Mouse (Mus musculus) kidney, postnatal 36 days (tissue): ENCODE results near the gene Fam227b.

Source experiments
- DNase-seq, 2 experiments: peaks; one replicate each; pipeline ENCODE4 v3.0.0; 2021 to 2022; ENCODE audit warnings: mixed read lengths in 2 of 2

The Fam227b gene

GRCm38 (mm10) chr2:126060595-126060994 lies 91.2 kb downstream of the Fam227b start:
- DNase-seq: peak; percentile 4 to 12

DNA sequence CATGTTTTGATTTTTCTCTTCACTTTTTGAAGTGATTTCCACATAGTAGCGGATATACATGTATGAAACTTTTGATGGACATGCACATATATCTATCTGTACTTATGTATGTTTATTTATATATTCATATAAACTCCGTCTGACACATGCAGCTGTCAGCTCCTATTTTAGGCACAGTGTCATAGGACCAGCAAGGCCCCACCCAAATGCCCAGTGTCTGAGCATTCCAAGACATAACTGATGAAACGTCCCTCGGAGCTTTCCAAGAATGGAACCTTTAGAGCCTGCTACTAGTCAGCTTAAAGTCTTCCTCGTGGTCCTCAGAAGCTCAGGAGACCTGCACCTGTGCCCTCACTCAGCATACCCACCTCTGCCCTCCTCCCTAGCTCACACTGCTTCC lies 98.1 kb downstream of the Fam227b start:
- DNase-seq: no peak

- no peak for DNase-seq
Measured at GRCm38 (mm10) chr2:126052749-126053557, 98.9 kb downstream of the Fam227b start.

GRCm38 (mm10) chr2:126045621-126046020 lies 106.2 kb downstream of the Fam227b start:
- peak; percentile 56 to 65 for DNase-seq

DNA sequence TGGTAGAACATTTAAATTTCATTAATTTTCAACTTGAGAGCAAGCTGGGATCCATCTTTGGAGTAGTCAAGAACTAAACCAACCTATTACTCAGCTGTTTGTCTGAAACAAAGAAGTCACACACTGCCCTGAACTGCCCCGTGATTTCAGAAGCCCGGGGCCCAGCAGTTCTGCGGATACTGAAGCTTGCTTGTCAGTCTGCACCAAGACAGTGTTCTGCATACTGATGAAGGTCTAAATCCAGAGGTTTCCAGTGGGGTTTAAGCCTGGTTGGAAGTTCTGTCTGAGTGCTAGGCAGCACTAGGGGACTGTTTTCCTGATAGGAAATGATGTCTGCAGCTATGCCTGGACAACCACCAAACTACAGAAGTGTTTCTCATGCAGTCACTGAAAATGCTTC lies 109.1 kb downstream of the Fam227b start:
- DNase-seq: no peak

GRCm38 (mm10) chr2:126041237-126041636 lies 110.6 kb downstream of the Fam227b start:
- no peak for DNase-seq

GRCm38 (mm10) chr2:126040651-126041050 lies 111.2 kb downstream of the Fam227b start:
- no peak for DNase-seq

DNA sequence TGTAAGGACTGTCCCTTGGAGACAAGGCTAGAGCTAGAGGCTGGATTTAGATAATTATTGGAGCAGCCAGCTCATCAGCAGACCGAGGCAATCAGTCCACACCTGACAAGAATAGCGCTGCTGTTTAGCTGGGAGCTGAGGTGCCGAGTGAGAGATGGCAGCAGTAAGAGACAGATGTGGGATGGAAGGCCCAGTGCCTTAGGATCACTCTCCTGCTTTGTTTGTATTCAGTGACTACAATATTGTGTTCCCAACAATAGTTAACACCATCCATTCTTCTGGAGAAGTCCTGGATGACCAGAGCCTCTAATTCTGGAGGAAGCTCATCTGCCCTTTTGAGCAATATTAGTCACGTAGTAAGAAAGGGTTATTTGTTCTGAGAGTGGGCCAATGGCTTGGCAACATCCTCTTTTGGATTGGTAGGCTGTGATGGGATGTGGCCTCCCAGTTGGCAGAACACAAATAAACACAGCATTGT lies 112.4 kb downstream of the Fam227b start:
- DNase-seq: no peak

- no peak for DNase-seq
Measured at GRCm38 (mm10) chr2:126038221-126039000, 113.4 kb downstream of the Fam227b start.

DNA sequence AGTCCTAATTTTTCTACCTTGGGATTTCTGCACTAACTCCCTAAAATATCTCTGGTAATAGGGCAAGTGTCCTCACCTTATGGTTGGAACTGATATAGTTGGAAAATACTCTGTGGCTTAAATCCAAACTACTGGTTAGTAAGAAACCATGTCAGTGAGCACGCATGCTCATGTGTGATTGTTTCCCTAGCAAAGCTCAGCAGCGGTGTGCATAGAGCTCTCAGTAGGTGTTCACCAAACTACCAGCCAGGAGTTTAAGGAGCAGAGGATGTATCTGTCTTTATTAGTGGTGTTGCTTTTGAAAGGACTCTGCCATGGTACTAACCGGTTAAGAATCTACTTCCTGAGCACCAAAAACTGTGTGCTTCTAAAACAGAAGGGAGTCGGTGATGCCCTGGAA lies 115.7 kb downstream of the Fam227b start:
- no peak for DNase-seq

- no peak for DNase-seq
Measured at GRCm38 (mm10) chr2:126035013-126035770, 116.6 kb downstream of the Fam227b start.

GRCm38 (mm10) chr2:126034379-126035005 lies 117.3 kb downstream of the Fam227b start, which contains the start of gene Fgf7:
TSS of gene Fgf7 (plus strand) at chr2:126034658.
- peak; percentile 7 to 29 for DNase-seq

- DNase-seq: peak in 1 of 2 experiments; percentile 48
Measured at GRCm38 (mm10) chr2:126033114-126033972, 118.5 kb downstream of the Fam227b start.

GRCm38 (mm10) chr2:126031186-126031900 lies 120.5 kb downstream of the Fam227b start:
- DNase-seq: no peak

- no peak for DNase-seq
Measured at GRCm38 (mm10) chr2:126015763-126016473, 135.9 kb downstream of the Fam227b start.

DNA sequence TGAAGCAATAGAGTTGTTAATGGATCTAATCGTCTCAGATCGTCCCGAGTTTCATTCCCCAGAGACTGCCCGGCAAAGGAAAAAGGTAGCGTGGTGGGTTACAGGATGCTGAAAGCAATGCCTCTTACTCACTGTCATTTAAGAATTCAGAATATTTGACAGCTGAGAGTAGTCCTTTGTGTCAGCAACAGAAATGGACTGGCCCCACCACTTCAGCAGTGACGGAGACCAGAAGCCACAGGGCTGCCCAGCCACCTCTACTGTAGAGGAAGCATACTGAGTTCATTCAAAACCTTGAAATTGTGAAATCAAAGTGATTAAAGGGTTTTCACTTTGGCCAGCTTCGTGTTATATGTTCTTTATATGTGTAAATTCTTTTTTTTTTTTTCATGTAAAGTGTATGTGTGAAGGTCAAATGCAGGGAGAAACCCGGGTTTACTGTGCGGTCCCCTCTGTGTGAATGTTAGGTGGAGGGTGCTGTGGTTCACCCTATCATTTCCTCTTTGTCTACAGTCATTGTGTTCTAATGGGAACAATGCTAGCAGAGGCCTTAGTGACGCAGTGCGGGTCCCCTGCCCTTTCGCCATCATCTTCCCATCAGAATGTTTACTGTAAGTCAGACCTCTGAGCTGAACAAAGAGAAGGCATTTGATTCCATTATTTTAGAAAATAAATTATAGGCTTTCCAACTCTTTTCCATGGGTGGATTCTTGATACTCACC lies 136.7 kb downstream of the Fam227b start:
- DNase-seq: no peak

- DNase-seq: no peak
Measured at GRCm38 (mm10) chr2:126006742-126007141, 145.1 kb downstream of the Fam227b start.

GRCm38 (mm10) chr2:126006088-126006487 lies 145.7 kb downstream of the Fam227b start:
- DNase-seq: peak; percentile 45 to 81

DNA sequence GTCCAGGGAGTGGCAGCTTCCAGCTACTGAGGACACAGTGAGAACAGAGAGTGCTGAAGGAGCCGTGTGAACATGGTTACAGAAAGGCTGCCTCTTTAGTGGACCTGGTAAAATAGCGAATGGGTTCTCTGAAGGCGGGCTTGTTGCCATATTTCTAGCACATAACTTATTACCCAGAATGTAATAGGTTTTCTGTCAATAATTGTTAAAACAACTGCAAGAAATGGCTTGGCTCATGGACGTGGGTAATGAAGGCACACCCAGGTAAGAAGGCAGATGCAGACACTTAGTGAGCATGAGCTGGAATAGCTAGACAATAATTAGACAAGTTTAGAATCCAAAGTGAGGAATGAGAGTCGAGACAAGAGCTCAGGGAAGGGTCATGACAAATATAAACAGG lies 149.5 kb downstream of the Fam227b start:
- DNase-seq: peak in 1 of 2 experiments; percentile 2
